Mouse (Mus musculus) granulocyte monocyte progenitor cell, adult 5-6 weeks (primary cell): ENCODE results near the gene Tnrc6a. TPM values are rescaled to one million over a fixed set of nuclear protein-coding genes. Genes with fewer than 3 reads are reported as not detected.
"Not testable (repeated sequence)": the region's sequence is repeated elsewhere in the genome, so short reads cannot be mapped to it uniquely, and the experiment has no call there.

Source experiments
- ATAC-seq: replicated peaks from 2 replicates; pipeline ENCODE4 v1.8.0; 2016; ENCODE audit warnings: mild to moderate bottlenecking, moderate TSS enrichment, inconsistent platforms; ENCODE audit not compliant: poor library complexity, severe bottlenecking
- total RNA-seq, 2 experiments: library from RNA; stranded (forward) in 1 of 2; stranded (reverse) in 1 of 2; fragments of 200-712, 200-1000 nt in 1 of 2; fragments of >200 nt in 1 of 2; fragmentation: Nextera tagmentation in 1 of 2; gene quantifications; 2 replicates each; pipeline ENCODE4 v1.2.3; 2014 to 2017

Tnrc6a gene
- total RNA-seq (2014; fragmentation: Nextera tagmentation) (26.8 and 33.8 TPM in 2 replicates), total RNA-seq (2017) (24.9 and 31.8 TPM in 2 replicates)

DNA sequence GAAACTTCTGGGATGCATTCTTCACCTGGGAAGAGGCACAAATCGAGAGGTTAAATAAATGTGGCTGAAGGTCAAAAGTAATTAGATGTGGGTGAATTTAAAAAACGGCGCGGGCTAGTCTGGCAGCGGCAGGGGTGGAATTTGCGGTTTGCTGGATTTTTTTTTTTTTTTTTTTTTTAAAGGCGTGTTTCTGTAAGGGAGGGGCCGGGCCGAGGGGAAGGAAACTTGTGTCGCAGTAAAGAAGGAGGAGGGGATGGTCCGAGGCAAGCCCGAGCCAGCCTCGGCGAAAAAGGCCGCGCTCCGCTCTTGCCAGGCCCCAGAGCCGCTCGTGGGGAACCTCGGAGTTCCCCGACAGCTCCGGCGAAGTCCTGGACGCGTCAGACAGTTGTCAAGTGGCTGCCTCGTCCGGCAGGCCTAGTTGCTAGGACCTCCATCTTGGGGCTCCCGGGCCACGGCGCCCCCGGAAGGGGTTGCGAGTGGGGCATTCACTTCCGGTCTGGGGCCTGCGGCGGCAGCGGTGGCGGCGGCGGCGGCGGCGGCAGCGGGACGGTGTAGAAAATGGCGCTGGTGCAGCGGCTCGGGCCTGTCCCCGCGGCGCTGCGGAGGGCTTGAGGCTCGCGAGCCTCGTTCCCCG lies at the start of gene Tnrc6a:
Gene Tnrc6a, plus strand, starts transcription at position 221 of the 634 bp plus-strand sequence.
- peak; percentile 96 for ATAC-seq

DNA sequence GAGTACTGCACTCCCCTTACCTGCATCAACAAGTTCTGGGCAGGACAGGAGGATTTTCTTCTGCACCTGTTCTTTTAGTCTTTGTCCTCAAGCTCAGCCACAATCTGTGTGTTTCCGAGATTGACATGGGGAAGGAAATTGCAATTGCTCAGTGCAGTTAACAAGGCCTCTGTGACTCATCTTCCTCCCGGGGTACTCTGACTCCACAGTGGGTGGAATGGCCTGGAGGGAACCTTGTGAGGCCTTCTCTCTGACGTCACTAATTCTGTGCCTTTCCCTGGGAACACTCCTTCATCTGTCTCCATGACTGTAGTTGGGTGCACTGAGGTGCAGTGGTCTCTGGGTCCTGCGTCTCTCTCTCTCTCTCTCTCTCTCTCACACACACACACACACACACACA lies 41.4 kb upstream of the Tnrc6a start:
- 0 out of 2 replicates have a peak, but pooled peaks have one; percentile 21 for ATAC-seq

DNA sequence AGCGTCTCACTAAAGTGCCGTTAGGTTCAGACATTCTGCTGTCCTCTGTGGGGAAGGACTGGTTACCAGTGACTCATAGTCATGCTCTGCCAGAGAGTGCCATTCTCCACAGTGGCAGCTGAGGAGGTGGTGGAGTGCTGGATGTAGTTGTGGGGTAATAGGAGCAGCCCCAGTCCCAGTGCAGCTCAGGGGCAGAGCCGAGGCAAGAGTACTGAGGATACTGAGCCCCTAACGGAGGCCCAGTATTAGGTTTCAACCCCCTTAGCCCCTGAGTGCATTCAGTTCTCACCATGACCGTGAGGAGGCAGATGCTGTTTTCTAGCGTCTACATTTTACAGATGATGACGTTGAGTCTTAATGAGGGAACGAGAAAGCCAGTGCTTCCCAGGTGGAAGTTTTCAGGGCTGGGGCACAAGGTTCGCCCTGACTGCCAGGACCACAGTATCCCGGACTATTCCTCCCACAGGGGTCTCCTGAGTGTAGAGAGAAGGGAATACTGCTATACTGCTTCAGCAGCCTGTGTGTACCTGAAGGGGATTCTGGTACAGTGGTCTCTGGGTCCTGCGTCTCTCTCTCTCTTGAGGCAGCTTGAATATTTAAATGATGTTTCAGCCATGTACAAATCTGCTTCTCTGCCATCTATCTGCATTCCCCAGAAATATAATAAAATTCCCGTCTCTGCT lies 40.1 kb upstream of the Tnrc6a start:
- no peak for ATAC-seq

DNA sequence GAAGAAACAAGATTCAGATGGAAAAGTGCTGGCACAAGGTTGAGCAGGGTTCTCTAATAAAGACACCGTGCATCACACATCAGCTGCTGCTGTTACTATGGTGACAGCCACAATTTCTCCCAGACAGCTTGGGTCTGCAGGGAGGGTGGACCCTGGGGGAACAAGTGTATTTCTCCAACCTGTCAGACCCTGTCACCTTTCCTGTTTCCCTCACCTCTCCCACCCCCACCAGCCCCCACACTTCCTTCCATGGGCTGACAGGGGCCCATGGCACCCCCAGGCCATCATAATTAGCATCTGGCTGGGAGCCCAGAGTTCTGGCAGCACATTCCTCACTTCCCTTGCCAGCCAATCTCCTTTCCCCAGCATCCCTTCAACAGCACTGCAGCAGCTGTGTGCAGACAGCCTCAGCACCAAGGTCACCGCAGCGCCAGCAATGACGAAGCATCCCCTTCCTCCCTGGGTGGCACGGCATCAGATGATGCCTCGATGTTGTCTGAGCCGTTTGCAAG lies 39.4 kb upstream of the Tnrc6a start:
- ATAC-seq, result peak; percentile 72

DNA sequence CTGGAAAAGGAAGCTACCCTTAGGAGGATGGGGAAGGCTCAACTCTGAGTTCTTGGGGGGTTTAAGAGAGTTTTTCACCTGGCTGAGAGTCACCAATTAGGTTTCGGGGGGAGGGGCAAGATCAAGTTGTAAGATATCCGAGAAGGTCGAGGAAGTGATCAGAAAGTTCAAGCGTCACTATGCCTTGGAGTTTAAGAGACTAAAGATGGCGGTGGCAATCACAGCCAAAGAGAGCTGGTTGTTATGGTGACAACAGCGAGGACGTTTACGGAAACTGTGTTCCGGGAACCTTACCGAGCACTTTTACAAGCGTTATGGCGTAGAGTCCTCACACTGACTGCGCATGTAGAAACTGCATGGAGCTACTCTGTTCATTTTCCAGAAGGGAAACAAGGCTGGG lies 39.0 kb upstream of the Tnrc6a start:
- ATAC-seq, result peak; percentile 44

DNA sequence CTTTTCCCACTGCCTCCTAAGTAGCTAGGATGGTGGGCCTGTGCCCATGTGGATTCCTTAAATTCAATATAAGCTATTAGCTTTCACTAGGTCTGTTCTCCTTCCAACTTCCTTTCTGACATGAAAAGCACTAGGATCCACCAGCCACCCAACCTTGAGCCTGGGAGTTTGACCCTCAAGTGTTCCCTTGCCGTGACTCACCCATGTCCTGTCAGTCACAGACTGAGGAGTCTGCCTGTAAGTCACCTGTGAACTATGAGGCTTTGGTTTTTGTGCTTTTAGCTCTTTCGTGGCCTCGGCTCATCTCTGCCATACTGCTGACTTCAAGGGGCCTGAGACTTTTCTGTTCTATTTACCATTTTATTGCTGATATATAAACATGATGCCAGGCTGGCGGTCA lies 34.8 kb upstream of the Tnrc6a start:
- ATAC-seq, result no peak

DNA sequence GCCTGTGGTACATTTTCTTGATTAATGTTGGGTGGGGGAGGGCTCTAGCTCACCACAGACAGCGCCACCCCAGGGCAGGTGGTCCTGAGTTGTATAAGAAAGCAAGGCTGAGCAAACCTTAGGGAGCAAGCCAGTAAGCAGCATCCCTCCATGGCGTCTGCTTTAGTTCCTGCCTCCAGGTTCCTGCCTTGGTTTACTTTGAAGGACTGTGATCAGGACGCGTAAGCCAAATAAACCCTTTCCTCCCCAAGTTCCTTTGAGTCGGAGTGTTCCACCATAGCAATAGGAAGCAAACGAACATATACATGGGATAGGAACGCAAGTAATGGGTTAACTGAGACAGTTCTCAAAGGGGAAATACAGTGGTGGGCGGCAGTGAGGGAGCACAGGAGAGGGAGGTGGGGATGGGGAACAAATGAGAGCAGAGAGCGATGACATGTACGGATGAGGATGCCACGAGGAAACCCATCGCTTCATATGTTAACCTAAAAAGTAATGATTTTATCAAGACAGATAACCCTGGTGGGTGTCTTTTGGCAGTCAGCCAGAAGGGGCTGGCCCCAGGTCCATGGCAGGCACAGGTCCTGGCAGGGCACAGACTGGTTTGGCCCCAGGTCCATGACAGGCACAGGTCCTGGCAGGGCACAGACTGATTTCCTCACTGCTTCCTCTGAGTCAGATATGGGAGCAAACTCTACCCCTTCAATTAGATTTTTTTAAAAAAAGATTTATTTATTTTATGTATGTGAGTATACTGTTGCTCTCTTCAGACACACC lies 27.2 kb upstream of the Tnrc6a start:
- no peak for ATAC-seq

DNA sequence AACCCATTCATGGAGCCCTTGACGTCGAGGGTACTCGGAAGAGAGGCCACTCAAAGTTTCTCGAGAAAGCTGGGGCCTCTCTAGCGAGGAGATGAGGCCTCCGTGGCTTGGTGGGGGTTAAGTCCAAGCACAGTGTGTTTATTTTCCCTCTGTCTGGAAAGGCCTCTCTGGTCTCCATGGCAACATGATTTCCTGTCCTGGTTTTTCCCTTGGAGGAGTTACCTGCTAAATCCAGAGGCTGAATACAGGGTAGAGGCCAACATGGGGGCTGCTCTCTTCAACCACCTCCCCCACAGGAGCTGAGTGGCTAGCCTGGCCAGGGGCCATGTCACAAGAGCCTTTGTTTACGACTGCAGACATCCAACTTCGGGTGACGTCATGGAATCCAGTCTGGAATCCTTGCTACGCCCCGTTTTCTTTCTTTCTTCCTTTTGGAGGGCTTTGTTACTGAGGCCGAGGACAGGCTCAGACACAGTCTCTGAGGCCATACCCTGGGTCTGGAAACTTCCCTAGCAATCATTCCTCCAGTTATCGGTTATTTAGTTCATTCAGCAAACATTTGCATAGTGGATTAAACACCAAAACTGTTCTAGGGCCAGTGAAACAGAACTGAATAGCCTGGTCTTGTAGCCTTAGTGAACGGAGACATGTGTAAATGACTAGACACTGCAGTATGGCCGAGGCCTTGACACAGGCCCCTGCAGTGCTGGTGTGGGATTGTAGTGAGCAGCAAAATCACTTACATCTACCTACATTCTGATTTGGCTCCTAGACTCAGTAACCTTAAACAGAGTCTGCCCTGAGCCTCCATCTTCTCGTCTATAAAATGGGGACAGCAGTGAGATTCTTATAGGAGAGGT lies 25.6 kb upstream of the Tnrc6a start:
- no peak for ATAC-seq

DNA sequence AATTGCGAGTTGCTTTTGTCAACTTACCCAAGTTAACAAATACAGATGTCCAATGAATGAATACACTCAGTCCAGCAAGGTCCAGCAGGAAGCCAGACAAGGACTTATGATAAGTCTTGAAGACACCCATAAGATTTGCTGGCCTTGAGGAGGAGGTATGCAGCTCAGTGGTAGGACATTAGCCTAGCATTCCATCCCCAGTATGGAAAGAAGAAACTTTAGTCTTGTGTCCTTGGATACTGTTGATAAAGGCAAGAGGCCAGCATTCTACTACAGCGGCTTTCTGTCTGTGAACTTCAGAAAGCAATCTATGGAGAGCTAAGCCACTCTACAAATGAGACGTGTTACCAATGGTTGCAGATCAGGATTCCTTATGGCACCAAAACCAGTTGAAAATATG lies 22.4 kb upstream of the Tnrc6a start:
- no peak for ATAC-seq

DNA sequence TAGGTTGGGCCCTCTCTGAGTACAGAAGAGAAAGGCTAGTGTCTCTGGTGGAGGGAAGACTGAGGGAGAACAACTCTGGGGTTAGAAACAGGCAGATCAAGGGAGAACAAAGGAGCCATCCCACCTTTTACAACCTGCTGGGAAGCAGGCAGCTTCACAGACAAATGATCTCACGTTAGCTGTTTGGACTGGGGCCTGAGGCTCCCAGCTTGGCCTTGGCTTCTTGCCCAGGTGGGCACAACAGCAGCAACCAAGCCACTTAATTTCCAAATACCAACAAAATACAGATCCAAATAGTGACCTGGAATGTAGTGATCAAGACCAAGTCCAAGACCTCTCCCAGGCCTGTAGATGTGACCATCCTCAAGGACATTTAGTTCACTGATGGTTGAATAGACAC lies 18.3 kb upstream of the Tnrc6a start:
- not testable (repeated sequence) for ATAC-seq

DNA sequence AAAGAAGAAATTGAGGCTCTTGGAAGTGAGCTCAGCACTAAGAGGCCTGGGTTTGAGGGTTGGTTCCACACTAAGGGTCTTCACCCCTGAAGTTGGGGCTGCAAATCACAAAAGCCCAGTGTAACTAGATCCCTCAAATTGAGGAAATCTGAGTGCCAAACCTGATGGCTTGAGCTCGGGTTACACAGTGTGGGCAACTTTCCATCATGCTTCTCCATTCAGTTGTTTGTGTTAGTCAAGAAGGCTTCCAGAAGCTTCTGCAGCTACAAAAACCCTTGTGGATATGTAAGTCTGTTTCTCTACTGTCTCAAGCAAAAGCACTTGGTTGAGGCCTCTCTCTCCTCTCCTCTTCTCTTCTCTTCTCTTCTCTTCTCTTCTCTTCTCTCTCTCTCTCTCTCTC lies 17.8 kb upstream of the Tnrc6a start:
- ATAC-seq, result no peak

DNA sequence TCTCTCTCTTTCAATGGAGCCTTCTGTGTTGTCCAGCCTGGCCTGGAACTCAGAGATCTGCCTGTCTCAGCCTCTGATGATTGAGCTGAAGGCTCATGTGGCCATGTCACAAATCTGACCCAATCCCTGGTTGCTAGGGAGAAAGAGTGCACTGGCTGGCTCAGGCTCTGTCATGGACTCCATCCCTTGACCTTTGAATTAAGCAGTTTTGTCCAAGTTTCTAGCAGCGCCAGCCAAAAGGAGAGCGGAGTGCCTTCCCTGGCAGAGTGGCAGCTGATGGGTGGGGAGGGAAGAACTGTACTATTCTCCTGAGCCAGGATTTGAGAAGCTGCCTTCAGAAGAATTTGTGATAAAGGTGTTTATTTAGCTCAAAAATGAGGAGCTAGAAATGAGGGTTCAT lies 17.4 kb upstream of the Tnrc6a start:
- no peak for ATAC-seq

DNA sequence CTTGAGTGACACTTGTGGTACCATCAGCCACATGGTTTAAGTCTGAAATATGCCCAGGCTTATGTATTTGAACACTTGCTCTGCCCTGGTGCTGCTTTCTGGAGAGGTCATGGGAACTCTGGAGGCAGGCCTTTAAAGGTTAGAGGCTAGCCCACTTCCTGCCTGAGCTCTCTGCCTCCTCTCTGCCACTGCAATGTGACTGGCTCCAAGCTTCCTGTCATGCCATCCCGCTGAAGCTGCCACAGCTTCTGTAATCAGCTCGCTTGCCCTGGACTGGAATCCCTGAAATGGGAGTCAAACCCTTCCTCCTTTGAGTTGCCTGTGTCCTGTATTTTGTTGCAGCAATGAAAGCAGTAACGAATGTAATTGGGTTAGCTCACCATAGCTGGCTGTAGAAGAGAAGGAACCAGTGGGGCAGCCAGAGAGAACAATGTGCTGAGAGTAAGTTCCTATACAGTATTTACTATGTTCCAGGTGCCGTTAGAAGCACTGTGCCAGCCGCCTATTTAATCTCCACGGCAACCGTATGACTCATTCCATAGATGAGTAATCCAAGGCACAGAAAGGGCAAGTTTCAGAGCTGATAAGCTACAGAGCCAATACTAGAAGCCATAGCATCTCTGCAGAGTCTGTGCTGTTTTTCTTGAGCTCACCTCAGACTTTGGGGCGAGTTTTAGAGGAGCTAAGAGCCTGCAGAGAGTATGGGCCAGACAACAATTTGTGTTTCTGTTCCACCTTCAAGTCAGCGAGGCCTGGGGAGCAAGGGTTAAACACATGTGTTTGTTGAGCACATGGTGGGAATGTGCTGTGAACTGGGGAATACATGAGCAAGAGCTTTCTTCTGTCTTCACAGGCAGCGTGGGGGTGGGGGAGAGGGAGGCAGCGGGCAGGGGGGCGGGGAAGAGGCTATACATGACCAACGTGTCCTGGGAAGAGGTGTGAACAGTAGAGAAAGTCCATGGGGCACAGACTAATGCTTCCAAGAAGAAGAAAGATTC lies 15.3 kb upstream of the Tnrc6a start:
- peak; percentile 14; the same call in 1 of the 2 replicates for ATAC-seq

DNA sequence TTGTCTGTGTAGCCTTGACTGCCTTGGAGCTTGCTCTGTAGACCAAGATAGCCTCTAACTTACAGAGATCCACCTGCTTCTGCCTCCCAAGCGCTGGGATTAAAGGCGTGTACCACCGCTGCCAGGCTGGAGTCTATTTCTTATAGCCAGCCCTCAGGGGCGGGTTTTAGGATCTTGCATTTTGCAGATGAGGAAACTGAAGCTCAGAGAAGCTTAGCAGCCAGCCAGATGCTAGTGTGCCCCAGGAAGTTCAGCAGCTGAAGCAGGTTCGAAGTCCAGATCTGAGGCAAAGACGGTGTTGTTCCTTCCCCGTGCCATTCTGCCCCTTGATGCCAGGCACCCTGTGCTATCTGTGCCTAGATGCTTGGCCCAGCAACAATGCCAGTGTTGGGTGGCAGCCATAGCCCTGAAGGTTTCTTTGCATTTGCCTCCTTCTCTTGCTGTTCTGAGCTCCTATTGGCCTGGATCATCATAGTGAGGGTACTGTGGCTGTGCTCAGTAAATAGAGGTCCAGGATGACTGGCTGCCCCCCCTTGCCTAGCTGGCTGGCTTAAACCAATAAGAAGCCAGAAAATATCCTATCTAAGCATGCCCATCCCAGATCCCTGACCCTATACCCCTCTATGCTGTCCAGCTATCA lies 14.2 kb upstream of the Tnrc6a start:
- no peak for ATAC-seq

DNA sequence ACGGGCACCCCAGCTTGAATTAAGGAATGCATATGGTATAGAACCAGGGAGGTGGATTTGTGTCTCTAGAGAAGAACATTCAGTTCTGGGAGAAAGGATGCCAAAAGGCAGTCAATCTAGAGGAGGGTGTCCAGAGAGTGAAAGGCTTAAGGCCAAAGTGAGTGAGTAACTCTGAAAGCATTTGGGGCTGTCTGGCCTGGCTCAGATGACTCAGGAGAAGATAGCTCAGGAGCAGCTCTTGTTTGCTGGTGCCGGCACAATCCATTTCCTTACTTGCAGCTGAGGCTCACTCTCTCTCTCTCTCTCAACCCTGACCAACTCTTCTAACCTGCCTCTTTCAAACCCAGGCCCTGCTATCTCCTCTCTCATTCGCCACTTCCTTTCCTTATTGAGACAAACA lies 13.6 kb upstream of the Tnrc6a start:
- no peak for ATAC-seq

DNA sequence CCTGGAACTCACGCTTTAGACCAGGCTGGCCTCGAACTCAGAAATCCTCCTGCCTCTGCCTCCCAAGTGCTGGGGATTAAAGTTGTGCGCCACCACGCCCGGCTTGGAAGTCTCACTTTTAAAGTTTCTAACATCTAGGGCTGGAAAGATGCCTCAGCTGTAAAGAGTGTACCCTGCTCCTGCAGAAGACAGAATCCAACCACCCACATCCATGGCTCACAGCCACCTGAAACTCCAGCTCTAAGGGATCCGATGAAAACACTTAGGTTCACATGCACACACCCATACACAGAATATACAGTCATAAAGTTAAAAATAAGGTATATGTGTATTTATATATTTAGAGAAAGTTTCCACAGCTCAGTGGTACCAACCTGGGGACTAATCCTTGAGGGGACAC lies 10.1 kb upstream of the Tnrc6a start:
- ATAC-seq, result no peak

DNA sequence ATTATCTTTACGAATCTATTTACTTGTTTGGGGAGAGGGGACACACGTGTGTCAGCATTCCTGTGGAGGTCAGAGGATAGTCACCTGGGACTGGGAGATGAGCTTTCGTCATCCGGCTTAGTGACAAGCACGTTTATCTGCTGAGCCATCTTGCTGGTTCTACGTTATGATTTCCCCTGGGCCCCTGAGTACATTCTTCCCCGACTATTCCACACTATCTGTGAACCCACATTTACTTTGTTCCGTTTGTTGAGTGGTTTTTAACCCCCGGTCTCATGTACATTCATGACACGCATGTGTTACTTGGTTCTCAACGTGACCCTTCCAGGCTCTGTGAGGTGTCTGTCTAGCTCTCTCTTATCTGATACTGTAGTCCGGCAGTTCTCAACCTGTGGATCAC lies 6.9 kb upstream of the Tnrc6a start:
- no peak for ATAC-seq

DNA sequence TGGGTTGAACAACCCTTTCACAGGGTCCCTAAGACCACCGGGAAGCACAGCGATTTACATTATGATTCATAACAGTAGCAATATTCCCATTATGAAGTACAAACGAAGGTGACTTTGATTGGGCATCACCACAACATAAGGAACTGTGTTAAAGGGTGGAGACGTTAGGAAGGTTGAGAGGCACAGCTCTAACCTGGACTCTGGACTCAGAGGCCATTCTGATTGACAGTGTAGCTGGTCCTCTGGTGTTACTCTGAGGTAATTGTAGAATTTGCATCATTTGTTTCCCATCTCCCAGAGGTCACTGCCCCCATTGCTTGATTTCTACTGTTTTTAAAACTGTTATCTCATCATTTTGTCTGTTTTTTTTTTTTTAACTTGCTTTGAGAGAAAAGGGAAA lies 6.5 kb upstream of the Tnrc6a start:
- no peak for ATAC-seq

DNA sequence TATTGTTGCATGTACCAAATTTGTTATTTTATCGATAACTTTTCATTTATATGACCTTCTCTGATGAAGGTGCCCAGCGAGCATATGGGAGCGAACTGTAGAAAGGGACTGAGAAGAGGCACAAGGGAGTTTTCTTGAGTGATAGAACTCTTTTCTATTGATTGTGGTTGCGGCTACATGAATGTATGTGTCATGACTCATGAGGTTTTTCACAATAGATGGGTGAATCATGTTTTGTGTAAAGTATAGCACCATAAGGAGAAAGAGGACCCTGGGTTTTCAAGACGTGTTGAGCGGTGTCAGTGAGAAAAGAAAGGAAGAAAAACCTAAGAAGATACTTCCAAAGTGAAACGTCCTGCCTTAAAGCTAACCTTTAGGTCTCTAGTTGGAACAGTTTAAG lies 3.2 kb upstream of the Tnrc6a start:
- no peak for ATAC-seq
